Comparison of ENCODE assay signal across 8 mouse cellular contexts in the genomic region with DNA sequence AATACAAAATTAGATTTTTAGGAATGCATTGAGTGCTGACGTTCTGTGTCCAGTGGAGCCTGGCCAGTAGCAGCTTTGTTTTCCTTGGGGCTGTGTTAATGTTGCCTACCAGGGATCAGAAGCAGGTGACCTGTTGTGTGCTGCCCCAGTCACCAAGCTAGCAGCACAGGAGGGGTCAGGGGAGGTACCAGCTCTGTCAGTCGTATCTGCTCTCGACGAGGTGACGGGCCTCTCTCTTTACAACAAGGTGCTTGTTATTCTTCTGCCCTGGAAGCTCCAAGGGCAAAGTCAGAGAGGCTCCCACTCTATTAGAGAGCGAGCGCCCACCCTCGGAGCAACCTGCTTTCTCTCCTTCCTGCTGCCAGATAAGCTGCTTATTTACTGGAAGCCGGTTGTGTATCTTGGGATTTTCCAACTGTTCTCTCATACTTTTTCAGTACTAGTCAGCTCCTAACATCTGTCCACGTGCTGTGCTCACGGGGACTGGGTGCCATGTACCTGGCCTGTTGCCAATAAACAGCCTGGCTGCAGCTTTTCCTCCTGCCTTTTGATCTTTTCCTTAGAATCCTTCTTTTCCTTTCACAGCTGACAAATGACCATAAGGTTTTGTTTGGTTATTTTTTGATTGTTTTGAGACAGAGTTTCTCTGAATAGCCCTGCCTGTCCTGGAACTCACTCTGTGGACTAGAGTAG. TPM values are rescaled to one million over a fixed set of nuclear protein-coding genes. Genes with fewer than 3 reads are reported as not detected.
DNase-seq lines count a peak whose midpoint lies in the region; ATAC-seq and TF ChIP-seq lines count a peak whose summit lies in the region.

No protein-coding gene starts in this region.

- peak overlapping the region; percentile 98 for H3K27ac ChIP-seq in layer of hippocampus, adult 2 months
- H3K27ac ChIP-seq in embryonic facial prominence, embryonic 13.5 days = no peak overlapping the region
- peak overlapping the region; percentile 69 for H3K27ac ChIP-seq in intestine, embryonic 15.5 days
- H3K27ac ChIP-seq in liver, postnatal 0 days (ENCODE audit: low read depth) = peak overlapping the region; percentile 99

- no peaks in the 10 kb centered on the region for H3K9me3 ChIP-seq in embryonic facial prominence, embryonic 13.5 days
- no peaks in the 10 kb centered on the region for H3K9me3 ChIP-seq in intestine, embryonic 15.5 days
- H3K9me3 ChIP-seq in liver, postnatal 0 days (ENCODE audit: low read length) = no peaks in the 10 kb centered on the region

- no peak overlapping the region; the same call in 1 of the 2 replicates for H3K4me3 ChIP-seq in layer of hippocampus, adult 2 months
- no peak overlapping the region for H3K4me3 ChIP-seq in embryonic facial prominence, embryonic 13.5 days
- no peak overlapping the region for H3K4me3 ChIP-seq in intestine, embryonic 15.5 days (replicated peaks)
- peak overlapping the region; percentile 72; the same call in 1 of the 2 replicates for H3K4me3 ChIP-seq in liver, postnatal 0 days (ENCODE audit: low read depth, low read length)

- no peak for ATAC-seq in embryonic facial prominence, embryonic 13.5 days (ENCODE audit: insufficient number of reproducible peaks, insufficient read depth, low FRiP score, low TSS enrichment, low read depth)
- no peak for ATAC-seq in intestine, embryonic 15.5 days
- peak; percentile 7; the same call in 1 of the 2 replicates for ATAC-seq in liver, postnatal 0 days

- peak overlapping the region; percentile 95; the same call in 1 of the 2 replicates for H3K4me2 ChIP-seq in embryonic facial prominence, embryonic 13.5 days
- H3K4me2 ChIP-seq in intestine, embryonic 15.5 days (replicated peaks) = peak overlapping the region; percentile 33
- peak overlapping the region; percentile 82 for H3K4me2 ChIP-seq in liver, postnatal 0 days (ENCODE audit: low read depth, low read length)

- H3K36me3 ChIP-seq in embryonic facial prominence, embryonic 13.5 days = peaks cover 5% of the 10 kb centered on the region; the same call in 1 of the 2 replicates
- no peaks in the 10 kb centered on the region for H3K36me3 ChIP-seq in intestine, embryonic 15.5 days
- H3K36me3 ChIP-seq in liver, postnatal 0 days (replicated peaks; ENCODE audit: insufficient read depth, low read length) = peaks cover 6% of the 10 kb centered on the region

- peak overlapping the region; percentile 17; the same call in 1 of the 2 replicates for H3K9ac ChIP-seq in embryonic facial prominence, embryonic 13.5 days
- no peak overlapping the region for H3K9ac ChIP-seq in intestine, embryonic 15.5 days
- H3K9ac ChIP-seq in liver, postnatal 0 days (replicated peaks) = peak overlapping the region; percentile 90; the same call in 1 of the 2 replicates

- TF ChIP-seq CTCF in layer of hippocampus, adult 2 months (conservative IDR thresholded peaks at IDR 0.05) = no peak
- no peak for TF ChIP-seq CTCF in liver, postnatal 0 days (IDR thresholded peaks at IDR 0.05; ENCODE audit: low read depth)

- no peak for TF ChIP-seq EP300 in liver, postnatal 0 days (IDR thresholded peaks at IDR 0.05; ENCODE audit: low read depth)

- no peak for DNase-seq in layer of hippocampus, adult 2 months (ENCODE audit: low spot score in 2 of 2)
- DNase-seq in layer of hippocampus, postnatal 36 days = no peak
- DNase-seq in liver, postnatal 0 days = peak; percentile 66
- no peak for DNase-seq in gastrocnemius, postnatal 10 days
- no peak for DNase-seq in thymus, adult 18-20 months
- no peak for DNase-seq in cerebellum, adult 18-20 months

- 14% methylated on average over 11 of the region's 11 CpGs for WGBS in embryonic facial prominence, embryonic 13.5 days
- WGBS in intestine, embryonic 15.5 days = 17% methylated on average over 11 of the region's 11 CpGs
- WGBS in liver, postnatal 0 days (ENCODE audit: insufficient replicate concordance) = 18% methylated on average over 11 of the region's 11 CpGs

- no peaks in the 10 kb centered on the region for H3K27me3 ChIP-seq in embryonic facial prominence, embryonic 13.5 days
- no peaks in the 10 kb centered on the region for H3K27me3 ChIP-seq in intestine, embryonic 15.5 days (replicated peaks)
- no peaks in the 10 kb centered on the region for H3K27me3 ChIP-seq in liver, postnatal 0 days (ENCODE audit: insufficient read depth, low read length)

- H3K4me1 ChIP-seq in embryonic facial prominence, embryonic 13.5 days = peaks cover 31% of the 10 kb centered on the region
- H3K4me1 ChIP-seq in intestine, embryonic 15.5 days (replicated peaks) = peaks cover 21% of the 10 kb centered on the region
- H3K4me1 ChIP-seq in liver, postnatal 0 days (ENCODE audit: insufficient read depth) = peaks cover 26% of the 10 kb centered on the region

RNA-seq across cellular contexts. Expression of a gene that starts 2.8 kb away (rescaled TPM):
- 10 to 100 TPM; 74.3 to 74.9 TPM for total RNA-seq in layer of hippocampus, adult 2 months (2021)
- total RNA-seq in layer of hippocampus, postnatal 36 days (2021) = 10 to 100 TPM; 70.3 to 78.6 TPM
- polyA plus RNA-seq in embryonic facial prominence, embryonic 13.5 days (2015; fragmentation: Nextera tagmentation; extraction: Ambion mirVana) = 7.7 and 8.7 TPM in 2 replicates
- 6.1 and 7.2 TPM in 2 replicates for polyA plus RNA-seq in intestine, embryonic 15.5 days (2015; fragmentation: Nextera tagmentation; extraction: Ambion mirVana)
- polyA plus RNA-seq in liver, postnatal 0 days (2015; fragmentation: Nextera tagmentation; extraction: Ambion mirVana) = 4.4 and 5.7 TPM in 2 replicates
- total RNA-seq in gastrocnemius, postnatal 10 days (2021) = 10 to 100 TPM; 10.1 to 10.4 TPM

Comparison
In these comparisons a context has a peak if more than half of its experiments do, and no peak if none do; other contexts are left out.
1. H3K4me2 ChIP-seq: peak in every context shown above with its lines; median percentile 95 in embryonic facial prominence, embryonic 13.5 days; 82 in liver, postnatal 0 days; 33 in intestine, embryonic 15.5 days.
2. RNA of a gene that starts 2.8 kb away (total RNA-seq): 70.3 to 78.6 TPM in layer of hippocampus, postnatal 36 days and 74.3 to 74.9 TPM in layer of hippocampus, adult 2 months; 10.1 to 10.4 TPM in gastrocnemius, postnatal 10 days; every median in the first group is over 4 times any median in the second.